Mouse (Mus musculus) activated CD4-positive, CD25-positive, alpha-beta regulatory T cell, adult 4 months (primary cell): ENCODE data around the gene Nup43. TPM values are rescaled to one million over a fixed set of nuclear protein-coding genes. Genes with fewer than 3 reads are reported as not detected.

ENCODE experiments used
- ATAC-seq: one replicate; pipeline ENCODE4 v1.8.0; 2017
- polyA plus RNA-seq, 2 experiments: library from polyadenylated mRNA; unstranded; fragments of 100-300 nt; shearing (Covaris generic); gene quantifications; one replicate each; pipeline ENCODE4 v1.2.1; 2017

Nup43 gene
- polyA plus RNA-seq, 2 experiments from 2014 or later = 29.1 to 30.2 TPM

DNA sequence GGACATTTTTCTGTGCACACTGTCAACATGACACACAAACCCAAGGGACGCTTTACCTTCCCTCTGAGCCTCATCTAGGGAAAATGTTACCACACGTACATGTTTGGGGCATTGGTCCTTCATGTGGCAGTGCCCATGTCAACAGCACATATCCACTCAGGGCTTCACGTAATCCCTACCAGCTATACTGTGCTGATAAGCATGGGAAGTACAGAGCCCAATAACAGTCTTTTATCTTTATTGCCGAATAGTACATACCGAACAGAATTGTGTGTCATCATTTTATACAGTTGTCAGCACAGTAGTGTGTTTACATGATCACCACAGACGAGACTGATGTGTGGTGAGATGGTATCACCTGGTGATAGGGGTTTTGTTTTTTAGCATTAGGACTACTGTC is 19.6 kb downstream of the Nup43 start:
- ATAC-seq = no peak

- ATAC-seq = peak; percentile 40
These were observed 28.0 kb downstream of the Nup43 start for GRCm38 (mm10) chr10:7695286-7695685.

DNA sequence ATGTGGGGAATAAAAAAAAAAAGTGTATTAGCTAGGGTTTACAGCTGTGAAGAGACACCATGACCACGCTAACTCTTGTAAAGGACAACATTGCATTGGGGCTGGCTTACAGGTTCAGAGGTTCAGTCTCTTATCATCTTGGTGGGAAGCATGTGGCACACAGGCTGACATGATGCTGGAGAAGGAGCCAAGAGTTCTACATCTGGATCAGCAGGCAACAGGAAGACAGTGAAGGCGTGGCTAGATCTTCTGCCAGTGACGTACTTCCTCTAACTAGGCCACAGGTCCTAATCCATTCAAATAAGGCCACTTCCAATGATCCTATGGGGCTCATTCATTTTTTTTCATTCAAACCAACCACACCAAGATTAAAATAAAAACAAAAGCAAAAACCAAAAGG is 32.8 kb downstream of the Nup43 start:
- ATAC-seq = no peak

- ATAC-seq = no peak
These were observed 35.3 kb downstream of the Nup43 start for GRCm38 (mm10) chr10:7702586-7702985.

DNA sequence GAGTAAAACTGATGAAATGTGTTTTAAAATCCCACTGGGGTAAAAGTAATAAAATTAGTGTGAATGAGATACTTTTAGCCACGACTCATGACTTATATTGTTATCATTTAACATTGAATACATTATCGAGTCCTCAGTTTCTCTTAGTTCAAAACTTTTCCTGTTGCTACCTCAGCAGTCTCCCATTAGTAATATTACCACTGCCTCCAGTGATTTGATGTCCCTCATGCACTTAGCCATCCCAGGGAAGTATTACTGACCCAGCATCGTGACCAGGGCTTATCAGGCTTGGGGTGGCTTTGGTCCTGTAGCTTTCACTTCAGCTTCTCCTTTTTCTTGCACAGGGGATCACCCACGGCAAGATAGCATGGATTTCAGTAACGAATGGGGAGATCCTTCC is 42.8 kb downstream of the Nup43 start:
- ATAC-seq = no peak

DNA sequence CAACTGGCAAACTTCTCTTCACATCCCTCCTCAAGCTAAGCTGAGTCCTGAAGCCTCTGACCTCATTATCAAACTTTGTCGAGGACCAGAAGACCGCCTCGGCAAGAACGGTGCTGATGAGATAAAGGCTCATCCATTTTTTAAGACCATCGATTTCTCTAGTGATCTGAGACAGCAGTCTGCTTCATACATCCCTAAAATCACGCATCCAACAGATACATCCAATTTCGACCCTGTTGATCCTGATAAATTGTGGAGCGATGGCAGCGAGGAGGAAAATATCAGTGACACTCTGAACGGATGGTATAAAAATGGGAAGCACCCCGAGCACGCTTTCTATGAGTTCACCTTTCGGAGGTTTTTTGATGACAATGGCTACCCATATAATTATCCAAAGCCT is 45.2 kb downstream of the Nup43 start:
- no peak for ATAC-seq

- ATAC-seq = no peak
These were observed 47.8 kb downstream of the Nup43 start for GRCm38 (mm10) chr10:7715056-7715455.

DNA sequence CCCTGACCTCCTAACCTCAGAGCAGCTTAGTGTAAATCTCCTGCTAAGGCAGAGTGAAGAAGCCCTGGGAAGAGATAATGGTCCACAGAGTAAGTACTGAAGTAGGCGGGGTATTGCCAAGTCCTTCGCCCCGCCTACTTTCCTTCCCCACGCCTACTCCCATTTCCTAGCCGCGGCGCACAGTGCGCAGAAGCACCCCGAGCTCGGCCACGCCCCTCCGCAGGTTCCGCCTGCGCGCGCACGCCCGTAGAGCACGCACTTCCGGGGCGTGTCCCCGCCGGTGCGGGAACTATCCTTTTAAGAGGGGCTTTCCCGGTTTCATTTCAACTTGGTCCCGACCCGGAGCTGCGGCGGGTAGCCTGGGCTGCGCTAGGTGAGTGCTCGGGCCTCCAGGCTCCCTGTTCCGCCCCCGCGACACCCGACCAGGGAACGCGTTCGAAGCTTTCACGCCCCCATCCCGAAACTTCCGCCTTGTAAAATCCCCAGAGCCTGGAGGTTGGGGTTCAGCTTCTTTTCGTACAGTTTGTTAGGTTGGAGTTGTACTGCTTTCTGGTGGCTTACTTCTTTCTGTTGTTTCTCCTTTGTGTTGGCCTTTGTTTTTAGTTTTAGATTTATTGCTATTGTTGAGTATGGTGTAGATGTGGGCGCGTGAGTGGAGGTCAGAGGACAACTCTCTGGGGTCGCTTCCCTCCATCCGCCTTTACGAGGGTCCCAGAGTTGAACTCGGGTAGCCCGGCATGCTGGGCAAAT is 58.6 kb downstream of the Nup43 start, which contains the start of gene Katna1:
Gene Katna1, plus strand, starts transcription at position 250 of the 750 bp plus-strand sequence.
- peak; percentile 87 for ATAC-seq

DNA sequence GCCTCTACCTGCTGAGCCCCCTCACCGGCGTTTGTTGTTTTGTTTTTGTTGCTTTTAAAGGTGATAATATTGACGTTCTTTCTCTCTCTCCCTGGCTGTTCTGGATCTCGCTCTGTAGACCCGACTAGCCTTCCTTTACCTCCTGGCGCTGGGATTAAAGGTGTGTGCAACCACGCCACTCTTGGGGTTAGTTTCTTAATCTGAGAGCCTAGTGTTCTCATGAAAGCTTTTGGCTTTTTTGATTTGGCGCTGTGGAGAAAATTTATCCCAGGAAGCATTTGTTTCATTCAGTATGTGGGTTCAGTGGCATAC is 59.2 kb downstream of the Nup43 start:
- ATAC-seq = no peak

GRCm38 (mm10) chr10:7727011-7727410 is 59.7 kb downstream of the Nup43 start:
- ATAC-seq = no peak

Other genes starting within 250 kb of the Nup43 start
- gene Ulbp1, start 193.9 kb upstream of the Nup43 start, polyA plus RNA-seq = 1 to 10 TPM; 8.4 to 8.9 TPM
- gene Lrp11, start 77.7 kb upstream of the Nup43 start, polyA plus RNA-seq = under 1 TPM; 0.33 to 0.36 TPM
- 100 to 1,000 TPM; 109 to 123 TPM for gene Pcmt1, start 13.6 kb downstream of the Nup43 start, polyA plus RNA-seq
- gene Lats1, start 13.7 kb downstream of the Nup43 start, polyA plus RNA-seq = 1 to 10 TPM; 6.9 to 7.0 TPM
- gene Katna1, start 58.5 kb downstream of the Nup43 start, polyA plus RNA-seq = 10 to 100 TPM; 77.4 to 78.9 TPM
- 10 to 100 TPM; 60.7 to 68.8 TPM for gene Ginm1, start 125.3 kb downstream of the Nup43 start, polyA plus RNA-seq
- 10 to 100 TPM; 63.9 to 74.0 TPM for gene Ppil4, start 125.4 kb downstream of the Nup43 start, polyA plus RNA-seq
- 10 to 100 TPM; 30.6 to 51.3 TPM for gene Zc3h12d, start 165.0 kb downstream of the Nup43 start, polyA plus RNA-seq